Mouse (Mus musculus) megakaryocyte, adult 5-6 weeks (primary cell): ENCODE data around the gene Tmem52. TPM values are rescaled to one million over a fixed set of nuclear protein-coding genes. Genes with fewer than 3 reads are reported as not detected.
"Not testable (repeated sequence)": the region's sequence is repeated elsewhere in the genome, so short reads cannot be mapped to it uniquely, and the experiment has no call there.

Experiments
- ATAC-seq: 2 replicates; pipeline ENCODE4 v1.8.0; 2016; ENCODE audit warnings: mild to moderate bottlenecking, inconsistent platforms; ENCODE audit not compliant: poor library complexity, severe bottlenecking
- total RNA-seq, 2 experiments: library from RNA; stranded (forward) in 1 of 2; stranded (reverse) in 1 of 2; fragments of 153-499, 151-499 nt in 1 of 2; fragments of 221-1000, 200-1000 nt in 1 of 2; gene quantifications; 2 replicates each; pipeline versions ENCODE4 v1.2.3 to v1.2.4; 2015 to 2017

Tmem52 gene
- not detected in 2 replicates for total RNA-seq (2015)
- total RNA-seq (2017), result not detected in 2 replicates

GRCm38 (mm10) chr4:155468952-155469351 is at the start of gene Tmem52:
Tmem52 (plus strand) TSS chr4:155469114.
- ATAC-seq, result peak; percentile 67

GRCm38 (mm10) chr4:155420137-155420536 is 48.8 kb upstream of the Tmem52 start:
- no peak for ATAC-seq

GRCm38 (mm10) chr4:155421412-155422370 is 47.2 kb upstream of the Tmem52 start:
- ATAC-seq, result not testable (repeated sequence)

GRCm38 (mm10) chr4:155423988-155424387 is 44.9 kb upstream of the Tmem52 start:
- no peak for ATAC-seq

GRCm38 (mm10) chr4:155426272-155426671 is 42.6 kb upstream of the Tmem52 start:
- no peak for ATAC-seq

- ATAC-seq, result no peak
These were observed 40.5 kb upstream of the Tmem52 start for GRCm38 (mm10) chr4:155428442-155428841.

GRCm38 (mm10) chr4:155429202-155429601 is 39.7 kb upstream of the Tmem52 start:
- ATAC-seq, result no peak

GRCm38 (mm10) chr4:155432358-155432757 is 36.6 kb upstream of the Tmem52 start:
- no peak for ATAC-seq

GRCm38 (mm10) chr4:155433993-155434392 is 34.9 kb upstream of the Tmem52 start:
- no peak for ATAC-seq

GRCm38 (mm10) chr4:155442808-155443207 is 26.1 kb upstream of the Tmem52 start:
- ATAC-seq, result no peak

GRCm38 (mm10) chr4:155451597-155451996 is 17.3 kb upstream of the Tmem52 start:
- ATAC-seq, result no peak

GRCm38 (mm10) chr4:155458575-155458974 is 10.3 kb upstream of the Tmem52 start:
- no peak for ATAC-seq

- no peak for ATAC-seq
These were observed 5.9 kb upstream of the Tmem52 start for GRCm38 (mm10) chr4:155463050-155463449.

- ATAC-seq, result no peak
These were observed 5.3 kb upstream of the Tmem52 start for GRCm38 (mm10) chr4:155463611-155464010.

- ATAC-seq, result no peak
These were observed 4.9 kb upstream of the Tmem52 start for GRCm38 (mm10) chr4:155464061-155464460.

- no peak for ATAC-seq
These were observed 3.3 kb upstream of the Tmem52 start for GRCm38 (mm10) chr4:155465607-155466006.

- ATAC-seq, result no peak
These were observed 2.8 kb upstream of the Tmem52 start for GRCm38 (mm10) chr4:155466080-155466479.

- ATAC-seq, result no peak
These were observed 1.5 kb upstream of the Tmem52 start for GRCm38 (mm10) chr4:155467237-155468010.

- ATAC-seq, result no peak
These were observed 812 bp downstream of the Tmem52 start for GRCm38 (mm10) chr4:155469590-155470262.

- ATAC-seq, result no peak
These were observed 1.5 kb downstream of the Tmem52 start for GRCm38 (mm10) chr4:155470263-155470953.
